Comparison of ENCODE assay signal across 11 mouse cellular contexts in the genomic region with DNA sequence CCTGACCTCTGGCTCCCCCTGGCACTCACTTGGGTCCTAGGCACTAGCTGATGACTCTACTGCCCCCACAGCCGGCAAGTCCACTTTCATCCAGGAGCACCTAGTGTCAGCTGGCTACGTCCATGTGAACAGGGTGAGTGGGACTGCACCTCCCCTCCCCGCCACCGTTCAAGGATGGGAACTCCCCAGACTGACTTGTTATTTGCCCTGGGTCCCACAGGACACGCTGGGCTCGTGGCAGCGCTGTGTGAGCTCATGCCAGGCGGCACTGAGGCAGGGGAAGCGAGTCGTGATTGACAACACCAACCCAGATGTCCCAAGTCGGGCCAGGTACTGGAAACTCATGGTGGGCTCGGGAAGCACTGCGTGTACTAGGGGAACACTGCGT. TPM values are rescaled to one million over a fixed set of nuclear protein-coding genes. Genes with fewer than 3 reads are reported as not detected.
DNase-seq lines count a peak whose midpoint lies in the region; ATAC-seq and TF ChIP-seq lines count a peak whose summit lies in the region.
"Had no signal": no experiment of that assay in that cellular context is flagged by ENCODE, and none has a peak within 500 bp of the region (broad histone marks: within the 10 kb centered on the region; RNA-seq: fewer than 3 reads in every experiment).

No protein-coding gene starts in this region.

- H3K27ac ChIP-seq in kidney, embryonic 15.5 days = peak overlapping the region; percentile 75
- H3K27ac ChIP-seq in testis, adult 2 months (ENCODE audit: control insufficient read depth, insufficient read depth, low read depth, low read length) = peak overlapping the region; percentile 16; the same call in 1 of the 2 replicates
- H3K27ac ChIP-seq: heart, adult 2 months had no signal

- peak; percentile 47 to 65 for DNase-seq in adrenal gland, adult (ENCODE audit: inconsistent age in 2 of 2, low spot score in 1 of 2)
- no peak for DNase-seq in adrenal gland, postnatal 10 days
- no peak for DNase-seq in kidney, adult 8-10 months
- DNase-seq in testis, postnatal 14 days (ENCODE audit: low spot score) = no peak
- DNase-seq in retina, postnatal 1 day = no peak
- DNase-seq in spleen, postnatal 36 days (ENCODE audit: low spot score in 2 of 2) = no peak
- DNase-seq: right cerebral cortex, adult 18-20 months had no signal

- ATAC-seq in kidney, embryonic 15.5 days (replicated peaks; ENCODE audit: low FRiP score) = no peak

- 78% methylated on average over 14 of the region's 14 CpGs for WGBS in kidney, embryonic 15.5 days

- no peak for TF ChIP-seq POLR2A in testis, adult 2 months (IDR thresholded peaks at IDR 0.05; ENCODE audit: control insufficient read depth, low read depth, low read length)

- peaks cover 51% of the 10 kb centered on the region for H3K4me1 ChIP-seq in kidney, embryonic 15.5 days
- peaks cover 26% of the 10 kb centered on the region for H3K4me1 ChIP-seq in testis, adult 2 months (ENCODE audit: control insufficient read depth, insufficient read depth, low read length)

- no peak overlapping the region for H3K4me2 ChIP-seq in kidney, embryonic 15.5 days

- no peaks in the 10 kb centered on the region for H3K27me3 ChIP-seq in kidney, embryonic 15.5 days
- H3K27me3 ChIP-seq in testis, adult 2 months (ENCODE audit: control insufficient read depth, insufficient read depth, low read length) = no peaks in the 10 kb centered on the region
- H3K27me3 ChIP-seq: forebrain, embryonic 13.5 days had no signal

- peaks cover 66% of the 10 kb centered on the region for H3K36me3 ChIP-seq in kidney, embryonic 15.5 days
- no peaks in the 10 kb centered on the region for H3K36me3 ChIP-seq in testis, adult 2 months (ENCODE audit: control insufficient read depth, insufficient read depth, low read length)

- no peaks in the 10 kb centered on the region for H3K9me3 ChIP-seq in kidney, embryonic 15.5 days (replicated peaks)
- H3K9me3 ChIP-seq: forebrain, embryonic 13.5 days had no signal

- TF ChIP-seq CTCF in testis, adult 2 months (IDR thresholded peaks at IDR 0.05; ENCODE audit: control insufficient read depth, insufficient read depth, insufficient replicate concordance, low read depth, low read length) = no peak

- H3K9ac ChIP-seq in kidney, embryonic 15.5 days = no peak overlapping the region

- H3K4me3 ChIP-seq in kidney, embryonic 15.5 days (replicated peaks) = no peak overlapping the region
- H3K4me3 ChIP-seq in testis, adult 2 months (ENCODE audit: control insufficient read depth, low read depth, low read length) = no peak overlapping the region
- H3K4me3 ChIP-seq: forebrain, embryonic 13.5 days; heart, adult 2 months had no signal

RNA-seq across cellular contexts. Expression of a gene that starts 4.5 kb away (rescaled TPM):
- 10 to 100 TPM; 37.6 to 38.6 TPM for total RNA-seq in adrenal gland, postnatal 10 days (2021)
- polyA plus RNA-seq in kidney, embryonic 15.5 days (2015; fragmentation: Nextera tagmentation; extraction: Ambion mirVana) = 31.1 and 33.6 TPM in 2 replicates
- polyA plus RNA-seq in testis, adult 2 months (2012; rRNA removed) = 26.5 and 29.4 TPM in 2 replicates

RNA-seq across cellular contexts. Expression of a gene that starts 8.2 kb away (rescaled TPM):
- total RNA-seq in adrenal gland, postnatal 10 days (2021) = 100 to 1,000 TPM; 239 to 266 TPM
- polyA plus RNA-seq in kidney, embryonic 15.5 days (2015; fragmentation: Nextera tagmentation; extraction: Ambion mirVana) = 411 and 437 TPM in 2 replicates
- polyA plus RNA-seq in testis, adult 2 months (2012; rRNA removed) = 171 and 187 TPM in 2 replicates

RNA-seq across cellular contexts. Expression of a gene that starts 12.5 kb away (rescaled TPM):
- total RNA-seq in adrenal gland, postnatal 10 days (2021) = 10 to 100 TPM; 61.9 to 73.1 TPM
- polyA plus RNA-seq in kidney, embryonic 15.5 days (2015; fragmentation: Nextera tagmentation; extraction: Ambion mirVana) = 76.8 and 81.0 TPM in 2 replicates
- 24.4 and 28.5 TPM in 2 replicates for polyA plus RNA-seq in testis, adult 2 months (2012; rRNA removed)

RNA-seq across cellular contexts. Expression of a gene that starts 12.6 kb away (rescaled TPM):
- 100 to 1,000 TPM in 1 of 2 experiments, 10 to 100 TPM in 1; 92.4 to 109 TPM for total RNA-seq in adrenal gland, postnatal 10 days (2021)
- polyA plus RNA-seq in kidney, embryonic 15.5 days (2015; fragmentation: Nextera tagmentation; extraction: Ambion mirVana) = 108 and 118 TPM in 2 replicates
- polyA plus RNA-seq in testis, adult 2 months (2012; rRNA removed) = 31.5 and 35.7 TPM in 2 replicates

RNA-seq across cellular contexts. Expression of a gene that starts 31.1 kb away (rescaled TPM):
- total RNA-seq in adrenal gland, postnatal 10 days (2021) = 10 to 100 TPM; 73.7 to 83.7 TPM
- polyA plus RNA-seq in kidney, embryonic 15.5 days (2015; fragmentation: Nextera tagmentation; extraction: Ambion mirVana) = 103 and 126 TPM in 2 replicates
- polyA plus RNA-seq in testis, adult 2 months (2012; rRNA removed) = 143 and 206 TPM in 2 replicates

Comparison
In these comparisons a context has a peak if more than half of its experiments do, and no peak if none do; other contexts are left out.
1. DNase-seq: peak in adrenal gland, adult (2 of 2); none in adrenal gland, postnatal 10 days (single experiment), kidney, adult 8-10 months (0 of 2), testis, postnatal 14 days (single experiment), retina, postnatal 1 day (single experiment) and spleen, postnatal 36 days (0 of 2).